Mouse (Mus musculus): Measurements from ENCODE around the gene 4922502D21Rik.

GRCm38 (mm10) chr6:129351091-129351490 is 19.5 kb upstream of the 4922502D21Rik start:
- no peak for TF ChIP-seq CTCF (IDR thresholded peaks at IDR 0.05; ENCODE audit: insufficient read depth, low read depth, low read length)
- no peak for TF ChIP-seq POLR2A (IDR thresholded peaks at IDR 0.05; ENCODE audit: insufficient read depth, low read depth, low read length)
